Mouse (Mus musculus) limb, embryonic 13.5 days (tissue): ENCODE measurements around the gene Ptch1. TPM values are rescaled to one million over a fixed set of nuclear protein-coding genes. Genes with fewer than 3 reads are reported as not detected.

Source experiments
- ATAC-seq: fragments of 200-750 bp; cut with Nextera tagmentation; 2 replicates; pipeline ENCODE4 v1.8.0; 2017; ENCODE audit warnings: low read depth, moderate number of reproducible peaks, moderate TSS enrichment; ENCODE audit not compliant: low FRiP score
- H3K27ac ChIP-seq: fragments of 300-500 bp; sonication (generic); 2 replicates; pipeline ENCODE4 v1.5.1; 2015; ENCODE audit warnings: inconsistent platforms, mild to moderate bottlenecking, moderate library complexity
- H3K27me3 ChIP-seq: fragments of 300-500 bp; sonication (generic); 2 replicates; pipeline ENCODE4 v1.6.1; 2015; ENCODE audit warnings: mild to moderate bottlenecking, inconsistent platforms
- H3K36me3 ChIP-seq: fragments of 300-500 bp; sonication (generic); 2 replicates; pipeline ENCODE4 v1.6.1; 2015; ENCODE audit warnings: inconsistent platforms, mild to moderate bottlenecking, moderate library complexity
- H3K4me1 ChIP-seq: fragments of 300-500 bp; sonication (generic); 2 replicates; pipeline ENCODE4 v1.6.1; 2015; ENCODE audit warnings: inconsistent platforms
- H3K4me2 ChIP-seq: fragments of 300-500 bp; sonication (generic); replicated peaks from 2 replicates; pipeline ENCODE4 v1.6.1; 2015; ENCODE audit warnings: inconsistent platforms, mild to moderate bottlenecking, moderate library complexity
- H3K4me3 ChIP-seq: fragments of 300-500 bp; sonication (generic); 2 replicates; pipeline ENCODE4 v1.5.1; 2015; ENCODE audit warnings: moderate library complexity, mild to moderate bottlenecking, inconsistent platforms
- H3K9ac ChIP-seq: fragments of 300-500 bp; sonication (generic); 2 replicates; pipeline ENCODE4 v1.6.1; 2015; ENCODE audit warnings: mild to moderate bottlenecking, inconsistent platforms
- H3K9me3 ChIP-seq: fragments of 300-500 bp; sonication (generic); 2 replicates; pipeline ENCODE4 v1.6.1; 2016; ENCODE audit warnings: inconsistent platforms
- WGBS: fragments of 180-500 bp; shearing (Covaris S2); methylation state at CpG from one replicate; pipeline ENCODE4 v1.1.7; 2015; 5-methylcytosine and 5-hydroxymethylcytosine counted together
- polyA plus RNA-seq: library from polyadenylated mRNA; unstranded; fragments of >200 nt; fragmentation: Nextera tagmentation; extraction: Ambion mirVana; gene quantifications from 2 replicates; pipeline ENCODE4 v1.2.1, GENCODE M21; 2015

The Ptch1 gene
- polyA plus RNA-seq, 1 experiment from 2014 or later: 27.4 TPM

- WGBS: 4% methylated on average over 7 of the region's 7 CpGs
- peaks cover 51% of the 10 kb centered on the region for H3K4me1 ChIP-seq
- peak overlapping the region; percentile 97 for H3K4me3 ChIP-seq
- no peak for ATAC-seq
- H3K9me3 ChIP-seq: no peaks in the 10 kb centered on the region
- no peaks in the 10 kb centered on the region for H3K27me3 ChIP-seq
- H3K4me2 ChIP-seq: peak overlapping the region; percentile 98
- H3K36me3 ChIP-seq: peaks cover 11% of the 10 kb centered on the region
- H3K9ac ChIP-seq: peak overlapping the region; percentile 99
- peak overlapping the region; percentile 100 for H3K27ac ChIP-seq
Observed at GRCm38 (mm10) chr13:63562141-63562971, 11.0 kb downstream of the Ptch1 start.

GRCm38 (mm10) chr13:63558297-63558890 is 15.0 kb downstream of the Ptch1 start:
- peaks cover 11% of the 10 kb centered on the region for H3K36me3 ChIP-seq
- H3K4me3 ChIP-seq: peak overlapping the region; percentile 21
- H3K9ac ChIP-seq: peak overlapping the region; percentile 32
- H3K27me3 ChIP-seq: no peaks in the 10 kb centered on the region
- H3K9me3 ChIP-seq: no peaks in the 10 kb centered on the region
- peaks cover 90% of the 10 kb centered on the region for H3K4me1 ChIP-seq
- no peak for ATAC-seq
- 0 out of 2 replicates have a peak overlapping the region, but pooled peaks have one; percentile 52 for H3K27ac ChIP-seq
- peak overlapping the region; percentile 98 for H3K4me2 ChIP-seq
- WGBS: 14% methylated on average over 8 of the region's 8 CpGs

- H3K9ac ChIP-seq: no peak overlapping the region
- peaks cover 11% of the 10 kb centered on the region for H3K36me3 ChIP-seq
- peak overlapping the region; percentile 5 for H3K4me3 ChIP-seq
- 13% methylated on average over 1 of the region's 1 CpGs for WGBS
- no peak overlapping the region; the same call in 1 of the 2 replicates for H3K27ac ChIP-seq
- peaks cover 98% of the 10 kb centered on the region for H3K4me1 ChIP-seq
- H3K9me3 ChIP-seq: no peaks in the 10 kb centered on the region
- no peaks in the 10 kb centered on the region for H3K27me3 ChIP-seq
- H3K4me2 ChIP-seq: peak overlapping the region; percentile 98
- no peak for ATAC-seq
Observed at GRCm38 (mm10) chr13:63556431-63556830, 17.0 kb downstream of the Ptch1 start.

GRCm38 (mm10) chr13:63555885-63556284 is 17.5 kb downstream of the Ptch1 start:
- no peak for ATAC-seq
- peak overlapping the region; percentile 98 for H3K4me2 ChIP-seq
- peaks cover 98% of the 10 kb centered on the region for H3K4me1 ChIP-seq
- H3K9me3 ChIP-seq: no peaks in the 10 kb centered on the region
- H3K9ac ChIP-seq: peak overlapping the region; percentile 15; the same call in 1 of the 2 replicates
- no peaks in the 10 kb centered on the region for H3K27me3 ChIP-seq
- H3K36me3 ChIP-seq: peaks cover 10% of the 10 kb centered on the region
- WGBS: 23% methylated on average over 5 of the region's 5 CpGs
- H3K4me3 ChIP-seq: peak overlapping the region; percentile 5
- H3K27ac ChIP-seq: peak overlapping the region; percentile 23; the same call in 1 of the 2 replicates

- no peaks in the 10 kb centered on the region for H3K9me3 ChIP-seq
- H3K27me3 ChIP-seq: no peaks in the 10 kb centered on the region
- H3K4me1 ChIP-seq: peaks cover 97% of the 10 kb centered on the region
- H3K9ac ChIP-seq: 0 out of 2 replicates have a peak overlapping the region, but pooled peaks have one; percentile 1
- WGBS: 38% methylated on average over 11 of the region's 11 CpGs
- ATAC-seq: no peak
- H3K4me2 ChIP-seq: peak overlapping the region; percentile 98
- H3K27ac ChIP-seq: no peak overlapping the region
- H3K36me3 ChIP-seq: peaks cover 5% of the 10 kb centered on the region
- no peak overlapping the region for H3K4me3 ChIP-seq
Observed at GRCm38 (mm10) chr13:63554569-63554968, 18.8 kb downstream of the Ptch1 start.

- no peak overlapping the region for H3K4me3 ChIP-seq
- 55% methylated on average over 5 of the region's 5 CpGs for WGBS
- no peaks in the 10 kb centered on the region for H3K27me3 ChIP-seq
- H3K9me3 ChIP-seq: no peaks in the 10 kb centered on the region
- peaks cover 5% of the 10 kb centered on the region for H3K36me3 ChIP-seq
- peak overlapping the region; percentile 41 for H3K4me2 ChIP-seq
- peaks cover 97% of the 10 kb centered on the region for H3K4me1 ChIP-seq
- no peak for ATAC-seq
- H3K9ac ChIP-seq: no peak overlapping the region
- no peak overlapping the region for H3K27ac ChIP-seq
Observed at GRCm38 (mm10) chr13:63553436-63553835, 20.0 kb downstream of the Ptch1 start.

GRCm38 (mm10) chr13:63552291-63552932 is 21.0 kb downstream of the Ptch1 start:
- Histone ChIP-seq H3K27ac (no peak overlapping the region), H3K27me3 (no peaks in the 10 kb centered on the region), H3K4me3 (no peak overlapping the region), H3K4me2 (peak overlapping the region; percentile 41), H3K9ac (no peak overlapping the region), H3K36me3 (peaks cover 14% of the 10 kb centered on the region), H3K4me1 (peaks cover 90% of the 10 kb centered on the region), H3K9me3 (no peaks in the 10 kb centered on the region)
- WGBS: 67% methylated on average over 10 of the region's 10 CpGs
- ATAC-seq: no peak

GRCm38 (mm10) chr13:63551552-63552290 is 21.7 kb downstream of the Ptch1 start:
- peak overlapping the region; percentile 41; the same call in 1 of the 2 replicates for H3K4me2 ChIP-seq
- WGBS: 66% methylated on average over 10 of the region's 10 CpGs

GRCm38 (mm10) chr13:63550367-63550766 is 23.0 kb downstream of the Ptch1 start:
- peaks cover 69% of the 10 kb centered on the region for H3K4me1 ChIP-seq
- no peaks in the 10 kb centered on the region for H3K27me3 ChIP-seq
- peaks cover 25% of the 10 kb centered on the region for H3K36me3 ChIP-seq
- H3K4me3 ChIP-seq: no peak overlapping the region
- ATAC-seq: no peak
- H3K4me2 ChIP-seq: no peak overlapping the region
- no peak overlapping the region for H3K27ac ChIP-seq
- 67% methylated on average over 5 of the region's 5 CpGs for WGBS
- no peaks in the 10 kb centered on the region for H3K9me3 ChIP-seq
- no peak overlapping the region for H3K9ac ChIP-seq

More at GRCm38 (mm10) chr13:63551552-63552290, 21.7 kb downstream of the Ptch1 start:
- no peak overlapping the region for H3K9ac ChIP-seq
- H3K27ac ChIP-seq: no peak overlapping the region
- peaks cover 83% of the 10 kb centered on the region for H3K4me1 ChIP-seq
- H3K4me3 ChIP-seq: no peak overlapping the region
- H3K27me3 ChIP-seq: no peaks in the 10 kb centered on the region
- peaks cover 19% of the 10 kb centered on the region for H3K36me3 ChIP-seq
- no peaks in the 10 kb centered on the region for H3K9me3 ChIP-seq
- ATAC-seq: no peak

- Histone ChIP-seq H3K36me3 (peaks cover 33% of the 10 kb centered on the region), H3K9me3 (no peaks in the 10 kb centered on the region), H3K27ac (no peak overlapping the region), H3K4me1 (peaks cover 67% of the 10 kb centered on the region), H3K4me3 (no peak overlapping the region), H3K27me3 (no peaks in the 10 kb centered on the region), H3K4me2 (no peak overlapping the region), H3K9ac (no peak overlapping the region)
- no peak for ATAC-seq
- 55% methylated on average over 5 of the region's 5 CpGs for WGBS
Observed at GRCm38 (mm10) chr13:63549210-63549609, 24.2 kb downstream of the Ptch1 start.

- Histone ChIP-seq H3K4me2 (no peak overlapping the region), H3K27me3 (no peaks in the 10 kb centered on the region), H3K9ac (no peak overlapping the region), H3K27ac (no peak overlapping the region), H3K36me3 (peaks cover 39% of the 10 kb centered on the region), H3K4me1 (peaks cover 67% of the 10 kb centered on the region), H3K4me3 (no peak overlapping the region), H3K9me3 (no peaks in the 10 kb centered on the region)
- no peak for ATAC-seq
- WGBS: 75% methylated on average over 4 of the region's 4 CpGs
Observed at GRCm38 (mm10) chr13:63548571-63548970, 24.8 kb downstream of the Ptch1 start.
